Mouse (Mus musculus) forebrain, embryonic 16.5 days (tissue): ENCODE results near the gene Gprc5c. TPM values are rescaled to one million over a fixed set of nuclear protein-coding genes. Genes with fewer than 3 reads are reported as not detected.
"Not testable (repeated sequence)": the region's sequence is repeated elsewhere in the genome, so short reads cannot be mapped to it uniquely, and the experiment has no call there.

Source experiments
- ATAC-seq: fragments of 200-750 bp; cut with Nextera tagmentation; 2 replicates; pipeline ENCODE4 v1.8.0; 2017; ENCODE audit warnings: mild to moderate bottlenecking, moderate library complexity
- H3K27ac ChIP-seq: fragments of 300-500 bp; sonication (generic); 2 replicates; pipeline ENCODE4 v1.5.1; 2014; ENCODE audit warnings: low read length, control low read depth
- H3K27me3 ChIP-seq: fragments of 300-500 bp; sonication (generic); replicated peaks from 2 replicates; pipeline ENCODE4 v1.6.1; 2014; ENCODE audit warnings: low read length; ENCODE audit not compliant: control insufficient read depth, insufficient read depth
- H3K36me3 ChIP-seq: fragments of 300-500 bp; sonication (generic); 2 replicates; pipeline ENCODE4 v1.6.1; 2014; ENCODE audit not compliant: control insufficient read depth, insufficient read depth
- H3K4me1 ChIP-seq: fragments of 300-500 bp; sonication (generic); replicated peaks from 2 replicates; pipeline ENCODE4 v1.6.1; 2014; ENCODE audit warnings: low read length; ENCODE audit not compliant: control insufficient read depth, insufficient read depth
- H3K4me2 ChIP-seq: fragments of 300-500 bp; sonication (generic); 2 replicates; pipeline ENCODE4 v1.6.1; 2014; ENCODE audit warnings: mild to moderate bottlenecking, low read length, control low read depth
- H3K4me3 ChIP-seq: fragments of 300-500 bp; sonication (generic); replicated peaks from 2 replicates; pipeline ENCODE4 v1.5.1; 2014; ENCODE audit warnings: mild to moderate bottlenecking, low read length, control low read depth
- H3K9ac ChIP-seq: fragments of 300-500 bp; sonication (generic); replicated peaks from 2 replicates; pipeline ENCODE4 v1.6.1; 2014; ENCODE audit warnings: low read depth, low read length, control low read depth
- H3K9me3 ChIP-seq: fragments of 300-500 bp; sonication (generic); 2 replicates; pipeline ENCODE4 v1.6.1; 2016; ENCODE audit warnings: low read length; ENCODE audit not compliant: control insufficient read depth
- WGBS: fragments of 180-500 bp; shearing (Covaris S2); extraction: QIAGEN DNeasy Blood & Tissue Kit; methylation state at CpG from one replicate; pipeline ENCODE4 v1.1.7; 2014; 5-methylcytosine and 5-hydroxymethylcytosine counted together
- polyA plus RNA-seq: library from polyadenylated mRNA; unstranded; fragments of >200 nt; fragmentation: Nextera tagmentation; extraction: Ambion mirVana; gene quantifications from 2 replicates; pipeline ENCODE4 v1.2.1, GENCODE M21; 2015

Gprc5c gene
- polyA plus RNA-seq, 1 experiment from 2014 or later = 6.1 TPM

- ATAC-seq = no peak
- Histone ChIP-seq H3K4me2 (no peak overlapping the region), H3K4me1 (no peaks in the 10 kb centered on the region), H3K9me3 (no peaks in the 10 kb centered on the region), H3K4me3 (no peak overlapping the region), H3K9ac (no peak overlapping the region), H3K27me3 (no peaks in the 10 kb centered on the region), H3K27ac (no peak overlapping the region), H3K36me3 (no peaks in the 10 kb centered on the region)
- 77% methylated on average over 4 of the region's 4 CpGs for WGBS
Measured at GRCm38 (mm10) chr11:114884380-114885100, 33.6 kb downstream of the Gprc5c start.

DNA sequence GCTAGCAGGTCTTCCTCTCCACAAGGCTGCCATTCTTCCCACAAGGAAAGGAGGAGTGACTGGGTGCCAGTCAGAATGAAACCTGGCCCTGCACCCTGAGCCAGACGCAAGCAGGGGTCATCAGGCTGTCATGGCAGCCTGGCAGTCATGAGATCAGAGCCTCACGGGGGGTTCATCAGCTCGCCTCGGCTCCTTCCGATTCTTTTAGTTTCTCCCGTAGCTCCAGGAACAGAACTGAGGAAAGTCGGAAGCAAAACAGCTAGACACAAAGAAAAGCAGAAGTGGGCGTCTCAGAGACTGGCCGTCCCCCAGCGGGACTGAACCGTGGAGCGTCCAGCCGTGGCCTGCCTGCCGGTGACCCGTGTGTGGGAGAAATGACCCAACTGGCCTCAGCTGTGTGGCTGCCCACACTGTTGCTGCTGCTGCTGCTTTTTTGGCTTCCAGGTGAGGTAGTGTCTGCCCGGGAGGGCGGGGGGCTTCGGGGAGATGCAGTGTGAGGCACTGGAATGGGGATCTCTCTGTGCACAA lies 39.1 kb downstream of the Gprc5c start, which contains the start of gene Cd300a:
Gene Cd300a, plus strand, starts transcription at position 51 of the 528 bp plus-strand sequence.
- H3K27ac ChIP-seq = no peak within 1 kb of the TSS
- no peaks in the 10 kb centered on the region for H3K27me3 ChIP-seq
- H3K9ac ChIP-seq = no peak within 1 kb of the TSS
- H3K4me3 ChIP-seq = no peak within 1 kb of the TSS
- ATAC-seq = no peak
- H3K36me3 ChIP-seq = no peaks in the 10 kb centered on the region
- no peaks in the 10 kb centered on the region for H3K9me3 ChIP-seq
- WGBS = 67% methylated on average over 18 of the region's 18 CpGs
- no peaks in the 10 kb centered on the region for H3K4me1 ChIP-seq
- no peak within 1 kb of the TSS for H3K4me2 ChIP-seq

DNA sequence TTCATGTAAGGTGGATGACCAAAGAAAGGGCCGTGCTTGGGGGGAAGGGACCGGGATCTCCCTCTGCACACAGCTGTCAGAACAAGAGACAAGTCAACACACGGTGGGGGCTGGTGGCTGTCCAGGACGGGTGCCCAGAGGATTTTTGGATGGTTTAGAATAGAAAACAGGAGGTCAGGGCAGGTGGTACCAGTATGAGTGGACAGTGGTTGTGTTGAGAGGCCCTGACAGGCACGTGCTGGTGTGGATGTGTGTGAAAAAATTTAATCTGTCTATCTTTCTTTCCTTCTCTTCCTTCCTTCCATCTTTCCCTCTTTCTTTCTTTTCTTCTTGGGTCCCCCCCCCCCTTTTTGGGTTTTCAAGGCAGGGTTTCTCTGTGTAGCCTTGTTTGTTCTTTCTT lies 39.6 kb downstream of the Gprc5c start:
- Histone ChIP-seq H3K27me3 (no peaks in the 10 kb centered on the region), H3K4me3 (no peak overlapping the region), H3K36me3 (no peaks in the 10 kb centered on the region), H3K4me1 (no peaks in the 10 kb centered on the region), H3K27ac (no peak overlapping the region), H3K9me3 (no peaks in the 10 kb centered on the region), H3K4me2 (no peak overlapping the region), H3K9ac (no peak overlapping the region)
- WGBS = 60% methylated on average over 5 of the region's 5 CpGs
- ATAC-seq = no peak

GRCm38 (mm10) chr11:114896085-114896484 lies 45.1 kb downstream of the Gprc5c start:
- H3K4me1 ChIP-seq = no peaks in the 10 kb centered on the region
- no peak overlapping the region for H3K9ac ChIP-seq
- no peaks in the 10 kb centered on the region for H3K27me3 ChIP-seq
- H3K36me3 ChIP-seq = no peaks in the 10 kb centered on the region
- no peak overlapping the region for H3K4me3 ChIP-seq
- H3K27ac ChIP-seq = no peak overlapping the region
- no peak overlapping the region for H3K4me2 ChIP-seq
- no peaks in the 10 kb centered on the region for H3K9me3 ChIP-seq
- ATAC-seq = no peak
- 87% methylated on average over 3 of the region's 3 CpGs for WGBS

DNA sequence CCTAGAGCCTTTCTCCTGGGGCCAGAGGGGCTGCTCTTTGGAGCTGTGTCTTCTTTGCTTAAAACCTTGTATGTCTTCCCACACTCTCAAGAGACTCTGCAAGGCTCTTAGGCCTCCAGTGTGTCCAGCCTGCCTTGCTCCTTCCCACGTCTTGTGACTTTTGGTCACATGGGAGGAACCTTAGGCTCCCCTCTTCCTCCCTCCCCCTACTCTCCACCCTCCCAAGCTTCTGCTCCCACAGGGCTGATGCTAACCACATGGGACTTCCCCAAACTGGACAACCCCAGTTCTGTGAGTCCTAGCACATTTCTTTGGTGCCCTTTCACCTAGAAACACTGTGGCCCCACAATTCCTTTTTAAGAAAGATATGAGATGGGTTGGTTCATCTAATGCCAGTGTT lies 47.1 kb downstream of the Gprc5c start:
- Histone ChIP-seq H3K4me3 (no peak overlapping the region), H3K27me3 (no peaks in the 10 kb centered on the region), H3K27ac (no peak overlapping the region), H3K36me3 (no peaks in the 10 kb centered on the region), H3K9me3 (no peaks in the 10 kb centered on the region), H3K4me2 (no peak overlapping the region), H3K9ac (no peak overlapping the region), H3K4me1 (no peaks in the 10 kb centered on the region)
- 32% methylated on average over 1 of the region's 1 CpGs for WGBS
- ATAC-seq = no peak

DNA sequence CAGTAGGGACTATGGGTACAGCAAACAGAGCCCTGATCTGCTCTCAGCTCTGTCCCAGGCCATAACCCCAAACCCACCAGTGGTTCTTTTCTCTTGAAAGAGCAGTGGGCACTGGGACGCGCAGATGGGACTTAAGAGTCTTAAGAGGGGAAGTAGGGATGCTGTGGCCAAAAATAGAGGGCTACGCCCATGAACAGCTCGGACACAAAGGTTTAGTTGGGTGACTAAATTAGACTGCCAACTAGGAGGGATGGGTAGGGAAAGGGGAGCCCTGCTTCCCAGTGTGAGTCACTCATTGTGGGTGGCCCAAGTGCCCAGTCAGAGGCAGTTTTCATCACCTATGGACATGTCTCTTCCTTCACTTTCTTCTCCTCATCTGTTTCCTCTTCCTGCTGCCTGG lies 52.3 kb downstream of the Gprc5c start:
- no peaks in the 10 kb centered on the region for H3K9me3 ChIP-seq
- no peaks in the 10 kb centered on the region for H3K27me3 ChIP-seq
- H3K9ac ChIP-seq = no peak overlapping the region
- no peaks in the 10 kb centered on the region for H3K4me1 ChIP-seq
- no peak for ATAC-seq
- no peak overlapping the region for H3K27ac ChIP-seq
- WGBS = 78% methylated on average over 4 of the region's 4 CpGs
- H3K4me3 ChIP-seq = no peak overlapping the region
- no peak overlapping the region for H3K4me2 ChIP-seq
- H3K36me3 ChIP-seq = no peaks in the 10 kb centered on the region

GRCm38 (mm10) chr11:114907567-114907966 lies 56.6 kb downstream of the Gprc5c start:
- H3K9ac ChIP-seq = no peak overlapping the region
- ATAC-seq = no peak
- no peaks in the 10 kb centered on the region for H3K27me3 ChIP-seq
- no peaks in the 10 kb centered on the region for H3K36me3 ChIP-seq
- 82% methylated on average over 4 of the region's 4 CpGs for WGBS
- H3K27ac ChIP-seq = no peak overlapping the region
- H3K4me3 ChIP-seq = no peak overlapping the region
- no peaks in the 10 kb centered on the region for H3K9me3 ChIP-seq
- no peaks in the 10 kb centered on the region for H3K4me1 ChIP-seq
- no peak overlapping the region for H3K4me2 ChIP-seq

- Histone ChIP-seq H3K9me3 (no peaks in the 10 kb centered on the region), H3K4me2 (no peak overlapping the region), H3K27me3 (no peaks in the 10 kb centered on the region), H3K9ac (no peak overlapping the region), H3K4me1 (no peaks in the 10 kb centered on the region), H3K27ac (no peak overlapping the region), H3K4me3 (no peak overlapping the region), H3K36me3 (no peaks in the 10 kb centered on the region)
- 49% methylated on average over 4 of the region's 4 CpGs for WGBS
- ATAC-seq = no peak
Measured at GRCm38 (mm10) chr11:114908086-114908485, 57.1 kb downstream of the Gprc5c start.

DNA sequence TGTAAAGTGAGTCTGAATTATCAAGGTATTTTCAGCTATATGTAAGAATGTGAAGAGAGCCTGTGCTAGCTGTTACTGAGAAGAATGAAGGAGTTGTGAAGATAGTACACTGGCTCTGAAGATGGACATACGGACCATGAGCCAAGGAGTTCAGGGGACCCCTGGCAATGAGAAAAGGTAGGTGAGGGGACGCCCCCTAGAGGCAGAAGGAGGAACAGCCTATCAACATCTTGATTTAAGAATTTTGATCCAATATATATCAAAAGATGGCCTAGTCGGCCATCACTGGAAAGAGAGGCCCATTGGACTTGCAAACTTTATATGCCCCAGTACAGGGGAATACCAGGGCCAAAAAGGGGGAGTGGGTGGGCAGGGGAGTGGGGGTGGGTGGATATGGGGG lies 58.6 kb downstream of the Gprc5c start:
- not testable (repeated sequence) for H3K4me2 ChIP-seq, H3K9me3 ChIP-seq, H3K9ac ChIP-seq, H3K4me3 ChIP-seq, H3K36me3 ChIP-seq, ATAC-seq, H3K4me1 ChIP-seq, H3K27ac ChIP-seq, H3K27me3 ChIP-seq
- WGBS = 43% methylated on average over 3 of the region's 3 CpGs
